Mouse (Mus musculus) heart, embryonic 10.5 days (tissue): ENCODE measurements around the gene Duoxa1. TPM values are rescaled to one million over a fixed set of nuclear protein-coding genes. Genes with fewer than 3 reads are reported as not detected.

Source experiments
- DNase-seq: peaks from one replicate; pipeline ENCODE4 v3.0.0-alpha.2; 2017; ENCODE audit warnings: low spot score
- H3K27ac ChIP-seq: fragments of 300-500 bp; sonication (generic); 2 replicates; pipeline ENCODE4 v1.5.1; 2016; ENCODE audit warnings: mild to moderate bottlenecking
- H3K27me3 ChIP-seq: fragments of 300-500 bp; sonication (generic); 2 replicates; pipeline ENCODE4 v1.6.1; 2016; ENCODE audit warnings: mild to moderate bottlenecking; ENCODE audit not compliant: poor library complexity, insufficient read depth, severe bottlenecking
- H3K36me3 ChIP-seq: fragments of 300-500 bp; sonication (generic); 2 replicates; pipeline ENCODE4 v1.6.1; 2016; ENCODE audit warnings: mild to moderate bottlenecking, moderate library complexity
- H3K4me1 ChIP-seq: fragments of 300-500 bp; sonication (generic); 2 replicates; pipeline ENCODE4 v1.6.1; 2016; ENCODE audit warnings: mild to moderate bottlenecking
- H3K4me3 ChIP-seq: fragments of 300-500 bp; sonication (generic); 2 replicates; pipeline ENCODE4 v1.5.1; 2016; ENCODE audit warnings: mild to moderate bottlenecking, moderate library complexity
- H3K9me3 ChIP-seq: fragments of 300-500 bp; sonication (generic); 2 replicates; pipeline ENCODE4 v1.6.1; 2016; ENCODE audit warnings: mild to moderate bottlenecking, moderate library complexity
- WGBS: fragments of 180-500 bp; shearing (Covaris S2); methylation state at CpG from one replicate; pipeline ENCODE4 v1.1.7; 2016; 5-methylcytosine and 5-hydroxymethylcytosine counted together
- polyA plus RNA-seq: library from polyadenylated mRNA; unstranded; fragments of >200 nt; fragmentation: Nextera tagmentation; extraction: Ambion mirVana; gene quantifications from 2 replicates; pipeline ENCODE4 v1.2.1, GENCODE M21; 2016

Gene Duoxa1
- polyA plus RNA-seq, 1 experiment from 2014 or later = not detected

DNA sequence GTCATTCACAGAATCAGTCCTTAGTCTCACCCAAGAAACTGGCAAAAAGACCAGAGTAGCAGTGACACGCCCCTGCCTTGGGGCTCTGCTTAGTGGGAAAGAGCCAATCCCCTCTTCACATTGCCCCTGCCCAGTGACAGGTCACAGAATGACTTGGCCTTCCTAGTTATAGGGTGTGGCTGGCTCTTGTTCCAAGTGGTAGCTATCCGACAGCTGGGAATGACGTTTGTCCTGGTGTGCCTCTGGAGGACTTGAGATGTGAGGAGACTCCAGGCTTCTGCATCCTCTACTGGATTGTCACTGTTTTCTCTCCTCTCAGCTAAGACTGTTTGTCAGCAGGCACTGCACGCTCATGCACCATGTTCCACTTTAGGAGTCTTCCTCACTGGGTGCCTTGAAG lies 3.9 kb upstream of the Duoxa1 start:
- no peak overlapping the region for H3K4me3 ChIP-seq
- peaks cover 11% of the 10 kb centered on the region for H3K4me1 ChIP-seq
- H3K27me3 ChIP-seq = peaks cover 68% of the 10 kb centered on the region
- H3K9me3 ChIP-seq = no peaks in the 10 kb centered on the region
- H3K27ac ChIP-seq = no peak overlapping the region
- no peaks in the 10 kb centered on the region for H3K36me3 ChIP-seq
- 58% methylated on average over 4 of the region's 4 CpGs for WGBS
- no peak for DNase-seq

DNA sequence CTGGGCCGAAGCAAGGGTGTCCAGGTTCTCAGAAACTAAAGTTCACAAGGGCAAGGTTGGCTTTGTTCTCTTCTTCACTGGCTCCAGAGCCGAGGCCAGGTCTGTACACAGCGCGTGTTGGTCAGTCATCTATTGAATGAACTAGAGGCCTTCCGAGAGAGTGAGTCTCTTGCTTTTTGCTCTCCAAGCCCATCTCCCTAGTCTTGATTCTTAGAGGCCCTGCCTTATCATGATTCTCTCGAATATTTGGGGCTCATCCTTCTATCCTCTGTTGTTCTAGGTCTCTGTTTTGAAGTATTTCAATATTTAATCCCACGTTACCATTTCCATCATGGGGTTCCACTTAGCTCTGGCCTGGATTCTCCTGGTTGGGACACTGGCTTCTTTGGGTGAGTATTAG lies 1.8 kb upstream of the Duoxa1 start, which contains the start of gene Duox1:
TSS of gene Duox1 (plus strand) at position 301 of the 400 bp plus-strand sequence.
- H3K36me3 ChIP-seq = no peaks in the 10 kb centered on the region
- WGBS = 83% methylated on average over 7 of the region's 7 CpGs
- H3K27ac ChIP-seq = no peak within 1 kb of the TSS
- peaks cover 86% of the 10 kb centered on the region for H3K27me3 ChIP-seq
- no peaks in the 10 kb centered on the region for H3K9me3 ChIP-seq
- H3K4me3 ChIP-seq = no peak within 1 kb of the TSS
- DNase-seq = no peak
- H3K4me1 ChIP-seq = peaks cover 11% of the 10 kb centered on the region

DNA sequence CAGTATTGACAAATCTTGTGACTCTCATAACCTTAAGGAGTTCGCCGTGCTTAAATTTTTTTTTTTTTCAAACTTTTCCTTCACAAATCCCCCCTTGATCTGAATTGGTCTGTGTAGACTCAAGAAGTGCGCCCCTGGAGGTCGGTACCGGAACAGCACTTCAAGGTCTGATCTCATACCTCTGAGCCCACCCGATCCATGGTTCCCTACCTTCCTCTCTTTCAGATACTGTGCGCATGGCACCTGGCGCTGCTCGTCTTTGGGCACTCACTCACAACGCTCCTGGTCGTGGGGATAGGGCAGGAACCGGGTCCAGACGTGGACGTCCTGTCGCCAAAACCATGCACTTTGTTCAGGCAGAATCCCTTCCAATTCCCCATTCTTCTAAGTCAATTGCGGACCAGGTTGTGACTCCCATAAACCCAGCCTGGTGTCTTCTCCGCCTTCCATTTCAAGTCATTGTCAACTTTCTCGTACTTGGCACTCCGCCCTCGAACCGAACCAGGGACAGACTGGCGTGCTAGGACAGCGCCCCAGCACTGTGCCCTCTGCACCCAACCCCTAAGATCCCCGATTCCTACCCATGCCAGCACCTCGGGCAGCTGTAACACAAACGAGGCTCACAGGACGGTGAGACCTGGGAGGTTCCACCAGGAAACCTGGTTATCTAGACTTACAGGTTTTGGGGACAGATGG lies 660 bp downstream of the Duoxa1 start:
- peaks cover 99% of the 10 kb centered on the region for H3K27me3 ChIP-seq
- no peak overlapping the region for H3K27ac ChIP-seq
- no peak for DNase-seq
- H3K36me3 ChIP-seq = no peaks in the 10 kb centered on the region
- WGBS = 4% methylated on average over 27 of the region's 27 CpGs
- H3K9me3 ChIP-seq = no peaks in the 10 kb centered on the region
- peak overlapping the region; percentile 50 for H3K4me3 ChIP-seq
- H3K4me1 ChIP-seq = peaks cover 11% of the 10 kb centered on the region

DNA sequence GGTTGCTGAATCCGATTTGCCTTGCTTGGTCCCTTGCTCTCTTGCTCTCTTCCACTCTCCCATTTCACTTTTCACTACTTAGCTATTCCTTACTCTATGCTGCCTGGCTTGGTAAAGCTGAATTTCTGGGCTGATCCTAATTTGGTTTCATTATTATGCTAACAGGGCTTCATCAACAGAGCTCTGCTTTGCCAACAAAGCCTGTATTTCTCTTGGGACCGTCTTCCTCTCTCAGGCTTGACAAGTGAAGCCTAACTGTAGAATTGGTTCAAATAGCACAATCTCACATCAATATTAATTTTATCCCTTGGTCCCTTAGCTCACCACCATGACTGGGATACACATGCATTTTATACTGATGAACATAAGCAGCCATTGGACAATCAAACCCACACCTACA lies 2.0 kb downstream of the Duoxa1 start:
- Histone ChIP-seq H3K9me3 (no peaks in the 10 kb centered on the region), H3K27ac (no peak overlapping the region), H3K36me3 (no peaks in the 10 kb centered on the region), H3K4me3 (no peak overlapping the region), H3K27me3 (peaks cover 99% of the 10 kb centered on the region), H3K4me1 (peaks cover 11% of the 10 kb centered on the region)
- WGBS = 63% methylated on average over 2 of the region's 2 CpGs
- DNase-seq = no peak

DNA sequence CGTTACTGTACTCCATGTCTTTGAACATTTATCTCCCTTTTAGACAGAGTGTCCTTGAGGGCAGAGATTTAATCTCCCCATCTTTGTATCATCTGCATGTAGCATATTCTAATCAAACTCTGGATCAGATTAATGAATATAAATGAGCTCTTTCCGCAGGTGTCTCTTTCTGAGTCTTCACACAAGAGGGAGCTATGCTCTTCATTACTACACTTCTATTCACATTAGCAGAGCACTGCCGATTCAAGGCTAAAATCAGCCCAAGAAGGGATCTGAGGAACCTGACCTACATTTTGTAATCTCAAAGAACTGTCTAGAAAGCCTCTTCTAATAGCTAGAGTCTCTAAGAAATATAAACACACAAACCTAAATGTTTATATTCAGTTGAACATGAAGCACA lies 3.9 kb downstream of the Duoxa1 start:
- WGBS = 45% methylated on average over 3 of the region's 3 CpGs
- Histone ChIP-seq H3K27me3 (peaks cover 99% of the 10 kb centered on the region), H3K9me3 (no peaks in the 10 kb centered on the region), H3K4me1 (peaks cover 11% of the 10 kb centered on the region), H3K4me3 (no peak overlapping the region), H3K27ac (no peak overlapping the region), H3K36me3 (no peaks in the 10 kb centered on the region)
- DNase-seq = no peak

DNA sequence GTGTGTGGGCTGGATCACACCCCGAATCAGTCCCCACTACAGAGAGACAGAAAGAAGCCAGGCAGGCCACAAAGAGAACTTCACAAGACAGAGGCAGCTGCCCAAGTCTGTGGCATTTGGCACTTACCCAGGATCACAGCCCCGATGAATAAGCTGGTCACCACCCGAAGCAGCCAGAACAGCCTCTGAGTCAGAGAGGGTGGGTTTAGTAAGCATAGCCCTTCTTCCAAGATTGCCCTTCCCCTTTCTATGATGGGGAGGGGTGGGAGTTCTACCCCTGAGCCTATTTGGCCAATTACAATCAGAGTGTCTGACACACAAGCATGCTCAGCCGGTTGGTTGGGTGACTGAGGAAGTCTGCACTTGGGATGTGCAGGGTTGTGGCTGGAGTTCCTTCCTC lies 7.3 kb downstream of the Duoxa1 start:
- DNase-seq = no peak
- 58% methylated on average over 4 of the region's 4 CpGs for WGBS
- Histone ChIP-seq H3K27ac (no peak overlapping the region), H3K27me3 (peaks cover 100% of the 10 kb centered on the region), H3K4me3 (no peak overlapping the region), H3K4me1 (peaks cover 10% of the 10 kb centered on the region), H3K9me3 (no peaks in the 10 kb centered on the region), H3K36me3 (no peaks in the 10 kb centered on the region)

DNA sequence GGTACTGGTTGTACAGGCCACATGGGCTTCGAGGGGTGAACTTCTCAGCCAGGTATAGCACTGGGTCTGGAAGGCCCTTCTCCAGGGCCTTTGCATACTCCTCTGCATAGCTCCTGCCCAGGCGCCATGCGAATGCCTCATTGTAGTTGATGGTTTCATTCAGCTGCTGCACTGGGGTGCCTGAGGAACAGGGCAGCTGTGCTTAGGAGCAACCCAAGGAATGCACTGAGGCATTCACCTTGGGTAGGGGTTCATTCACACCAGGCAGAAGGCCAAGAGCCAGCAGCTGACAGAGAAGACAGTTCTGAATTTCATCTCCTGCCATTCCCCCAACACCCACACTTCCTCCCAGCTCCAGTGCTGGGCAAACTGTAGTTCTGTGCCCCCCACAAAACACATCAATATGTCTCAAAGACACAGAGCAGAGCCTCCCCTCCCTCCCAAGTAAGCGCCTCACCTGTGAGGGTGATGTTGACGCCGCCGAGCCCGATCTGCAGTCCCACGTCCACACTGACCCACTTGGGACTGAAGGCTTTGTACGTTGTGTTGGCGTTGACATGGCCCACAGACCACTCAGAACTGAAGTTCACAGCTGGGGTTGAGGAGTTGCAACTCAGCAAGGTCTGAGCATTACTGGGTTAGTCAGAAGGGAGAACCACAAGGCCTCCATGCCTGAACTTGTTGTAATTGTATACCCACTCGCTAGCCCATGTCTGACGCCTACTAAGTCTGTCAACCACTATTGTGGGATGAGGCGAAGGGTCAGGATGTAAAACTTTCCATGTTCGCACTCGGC lies 8.2 kb downstream of the Duoxa1 start:
- Histone ChIP-seq H3K9me3 (no peaks in the 10 kb centered on the region), H3K27ac (no peak overlapping the region), H3K27me3 (peaks cover 100% of the 10 kb centered on the region), H3K36me3 (no peaks in the 10 kb centered on the region), H3K4me3 (no peak overlapping the region), H3K4me1 (peaks cover 14% of the 10 kb centered on the region)
- no peak for DNase-seq
- WGBS = 78% methylated on average over 16 of the region's 16 CpGs

DNA sequence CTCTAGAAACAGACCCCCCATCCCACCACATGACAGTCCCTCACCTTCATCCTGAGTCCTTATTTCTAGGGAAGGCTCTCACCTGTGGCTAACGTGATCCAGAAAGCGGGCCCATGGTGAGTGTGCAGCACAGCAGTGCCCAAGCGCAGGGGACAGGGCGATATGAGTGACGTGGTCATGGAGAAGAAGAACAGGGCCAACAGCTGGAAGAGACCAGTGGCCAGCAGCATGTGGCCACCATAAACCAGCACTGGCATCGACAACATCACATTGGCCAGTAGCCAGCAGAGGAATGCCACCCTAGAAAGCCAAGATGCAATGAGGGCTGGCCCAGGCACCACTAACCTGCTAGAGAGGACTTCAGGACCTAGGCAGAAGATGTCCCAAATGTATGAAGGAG lies 9.0 kb downstream of the Duoxa1 start:
- 79% methylated on average over 6 of the region's 6 CpGs for WGBS
- H3K4me3 ChIP-seq = no peak overlapping the region
- H3K36me3 ChIP-seq = no peaks in the 10 kb centered on the region
- H3K27me3 ChIP-seq = peaks cover 100% of the 10 kb centered on the region
- H3K9me3 ChIP-seq = no peaks in the 10 kb centered on the region
- H3K27ac ChIP-seq = no peak overlapping the region
- H3K4me1 ChIP-seq = peaks cover 18% of the 10 kb centered on the region
- DNase-seq = no peak

DNA sequence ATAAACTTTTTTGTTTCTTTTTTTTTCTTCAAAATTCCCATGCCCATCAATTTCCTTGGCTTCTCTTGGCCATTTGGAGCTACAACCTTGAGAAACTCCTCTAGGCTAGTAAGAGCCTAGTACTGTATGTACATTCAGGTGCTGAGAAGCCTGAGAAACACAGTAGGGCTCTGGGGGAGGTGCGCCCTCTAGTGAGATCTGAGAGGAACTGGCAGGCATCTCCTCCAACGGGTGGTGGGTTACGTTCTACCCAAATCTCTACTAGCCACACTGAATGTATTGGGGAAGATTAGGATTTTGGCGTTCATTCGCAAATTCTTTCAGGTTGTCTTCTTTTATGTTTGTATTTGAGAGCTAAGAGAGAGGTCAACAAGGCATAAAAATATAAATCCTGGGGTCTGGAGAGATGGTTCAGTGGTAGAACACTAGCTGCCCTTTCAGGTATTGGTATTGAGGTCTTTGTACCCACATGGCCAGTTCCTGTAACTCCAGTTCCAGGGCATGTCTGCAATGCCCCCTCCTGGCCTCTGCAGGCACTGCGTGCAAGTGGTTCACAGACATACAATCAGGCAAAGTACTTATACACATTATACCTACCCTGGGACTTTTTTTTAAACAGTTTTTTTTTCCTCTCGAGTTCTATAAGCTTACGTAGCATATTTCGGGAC lies 10.8 kb downstream of the Duoxa1 start:
- no peak for DNase-seq
- WGBS = 11% methylated on average over 9 of the region's 9 CpGs
- Histone ChIP-seq H3K27me3 (peaks cover 100% of the 10 kb centered on the region), H3K4me1 (peaks cover 34% of the 10 kb centered on the region), H3K9me3 (no peaks in the 10 kb centered on the region), H3K36me3 (no peaks in the 10 kb centered on the region), H3K27ac (no peak overlapping the region), H3K4me3 (no peak overlapping the region)

DNA sequence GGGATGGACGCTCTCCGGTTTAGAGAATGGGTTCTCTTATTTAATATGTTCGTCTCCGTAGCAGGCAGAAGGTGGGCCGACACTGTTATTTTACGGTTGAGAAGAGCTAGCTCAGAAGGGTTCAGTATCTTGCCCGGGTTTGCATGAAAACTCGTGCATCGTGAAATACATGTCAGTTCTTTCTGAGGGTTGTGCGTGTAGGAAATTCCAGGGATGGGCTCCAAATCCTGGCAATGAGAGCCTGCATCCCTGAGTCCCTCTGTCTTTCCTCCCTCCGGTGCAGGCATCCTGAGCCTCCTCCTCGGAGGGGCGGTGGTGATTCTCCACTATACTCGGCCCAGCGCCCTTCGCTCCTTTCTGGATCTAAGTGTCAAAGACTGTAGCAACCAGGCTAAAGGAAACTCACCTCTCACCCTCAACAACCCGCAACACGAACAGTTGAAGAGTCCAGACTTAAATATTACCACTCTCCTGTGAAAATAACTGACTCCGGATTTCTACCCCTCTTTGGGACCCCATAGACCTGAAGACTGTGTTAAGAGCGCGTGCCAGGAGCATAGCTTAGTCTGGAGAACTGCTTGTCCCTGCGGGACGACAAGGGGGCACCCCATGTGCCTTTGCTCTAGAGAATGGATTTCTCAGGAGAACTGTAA lies 11.5 kb downstream of the Duoxa1 start:
- H3K4me1 ChIP-seq = peaks cover 40% of the 10 kb centered on the region
- H3K4me3 ChIP-seq = peak overlapping the region; percentile 57
- no peaks in the 10 kb centered on the region for H3K36me3 ChIP-seq
- no peaks in the 10 kb centered on the region for H3K9me3 ChIP-seq
- DNase-seq = no peak
- H3K27me3 ChIP-seq = peaks cover 100% of the 10 kb centered on the region
- H3K27ac ChIP-seq = no peak overlapping the region
- 9% methylated on average over 23 of the region's 23 CpGs for WGBS

DNA sequence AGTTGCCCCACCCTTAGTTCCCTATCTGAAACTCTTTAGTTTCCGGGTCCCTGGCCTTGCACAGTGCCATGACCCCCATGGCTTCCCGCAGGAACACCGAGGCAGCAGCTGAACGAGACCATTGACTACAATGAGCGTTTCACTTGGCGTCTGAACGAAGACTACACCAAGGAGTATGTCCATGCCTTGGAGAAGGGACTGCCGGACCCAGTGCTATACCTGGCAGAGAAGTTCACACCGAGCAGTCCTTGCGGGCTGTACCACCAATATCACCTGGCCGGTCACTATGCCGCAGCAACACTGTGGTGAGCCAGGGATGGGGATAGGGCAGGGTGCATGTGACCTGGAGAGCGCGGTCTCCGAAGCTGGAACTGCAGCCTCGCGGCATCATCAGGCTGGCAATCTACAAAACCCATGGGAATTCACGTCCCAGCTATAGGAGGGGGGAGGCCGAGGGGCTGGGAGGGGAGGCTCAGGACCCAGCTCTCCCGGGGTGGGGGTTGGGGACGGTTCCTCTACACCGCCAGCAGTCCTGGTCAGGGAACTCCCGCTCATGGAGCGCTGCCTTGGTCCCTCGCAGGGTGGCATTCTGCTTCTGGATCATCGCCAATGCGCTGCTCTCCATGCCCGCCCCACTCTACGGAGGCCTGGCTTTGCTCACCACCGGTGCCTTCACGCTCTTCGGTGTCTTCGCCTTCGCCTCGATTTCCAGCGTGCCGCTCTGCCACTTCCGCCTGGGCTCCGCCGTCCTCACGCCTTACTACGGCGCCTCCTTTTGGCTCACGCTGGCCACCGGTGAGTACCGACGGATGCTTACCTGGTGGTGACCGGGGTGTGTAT lies 12.2 kb downstream of the Duoxa1 start:
- Histone ChIP-seq H3K27ac (0 out of 2 replicates have a peak overlapping the region, but pooled peaks have one; percentile 38), H3K27me3 (peaks cover 100% of the 10 kb centered on the region), H3K4me3 (peak overlapping the region; percentile 57), H3K36me3 (no peaks in the 10 kb centered on the region), H3K9me3 (no peaks in the 10 kb centered on the region), H3K4me1 (peaks cover 45% of the 10 kb centered on the region)
- no peak for DNase-seq
- whole genome bisulfite sequencing = 2% methylated on average over 48 of the region's 48 CpGs

DNA sequence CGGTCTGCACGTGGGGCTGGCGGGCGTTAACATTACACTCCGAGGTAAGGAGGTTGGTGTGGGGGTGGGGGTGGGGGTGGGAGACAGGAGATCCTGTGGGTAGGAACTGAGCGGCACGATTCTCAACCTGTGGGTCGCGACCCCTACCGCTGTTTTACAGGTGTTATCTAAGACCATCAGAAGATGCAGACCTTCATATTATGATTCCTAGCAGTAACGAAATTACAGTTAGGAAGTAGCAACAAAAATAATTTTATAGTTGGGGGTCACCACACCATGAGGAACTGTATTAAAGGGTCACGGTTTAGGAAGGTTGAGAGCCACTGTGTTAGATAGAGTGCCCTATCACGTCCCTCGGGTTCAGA lies 12.9 kb downstream of the Duoxa1 start:
- Histone ChIP-seq H3K4me1 (peaks cover 45% of the 10 kb centered on the region), H3K27ac (no peak overlapping the region), H3K4me3 (peak overlapping the region; percentile 57; the same call in 1 of the 2 replicates), H3K9me3 (no peaks in the 10 kb centered on the region), H3K27me3 (peaks cover 100% of the 10 kb centered on the region), H3K36me3 (no peaks in the 10 kb centered on the region)
- 7% methylated on average over 14 of the region's 14 CpGs for WGBS
- no peak for DNase-seq
